Mouse (Mus musculus): ENCODE measurements at regions not wholly inside any gene's neighbourhood (a gene's known extent, or its start where the extent isn't known, plus 50 kb on each side); places are given as distances from the start of the nearest gene placed in this dataset.

- TF ChIP-seq CTCF (IDR thresholded peaks at IDR 0.05; ENCODE audit: control insufficient read depth, insufficient read depth, insufficient replicate concordance, low read depth, low read length) (no peak), POLR2A (IDR thresholded peaks at IDR 0.05; ENCODE audit: control insufficient read depth, low read depth, low read length) (no peak)
Observed at GRCm38 (mm10) chr7:129876852-129877223, 285.2 kb downstream of the Wdr11 start.
